Mouse (Mus musculus) hindbrain, embryonic 12.5 days (tissue): ENCODE data around the gene Noxred1. TPM values are rescaled to one million over a fixed set of nuclear protein-coding genes. Genes with fewer than 3 reads are reported as not detected.
"Not testable (repeated sequence)": the region's sequence is repeated elsewhere in the genome, so short reads cannot be mapped to it uniquely, and the experiment has no call there.

Experiments used
- ATAC-seq: fragments of 200-750 bp; cut with Nextera tagmentation; 2 replicates; pipeline ENCODE4 v1.8.0; 2017; ENCODE audit warnings: moderate TSS enrichment; ENCODE audit not compliant: low FRiP score
- H3K27ac ChIP-seq: fragments of 300-500 bp; sonication (generic); 2 replicates; pipeline ENCODE4 v1.5.1; 2016; ENCODE audit warnings: mild to moderate bottlenecking
- H3K27me3 ChIP-seq: fragments of 300-500 bp; sonication (generic); 2 replicates; pipeline ENCODE4 v1.6.1; 2016; ENCODE audit warnings: mild to moderate bottlenecking
- H3K36me3 ChIP-seq: fragments of 300-500 bp; sonication (generic); 2 replicates; pipeline ENCODE4 v1.6.1; 2016; ENCODE audit warnings: mild to moderate bottlenecking
- H3K4me1 ChIP-seq: fragments of 300-500 bp; sonication (generic); 2 replicates; pipeline ENCODE4 v1.6.1; 2016
- H3K4me2 ChIP-seq: fragments of 300-500 bp; sonication (generic); replicated peaks from 2 replicates; pipeline ENCODE4 v1.6.1; 2016; ENCODE audit warnings: mild to moderate bottlenecking
- H3K4me3 ChIP-seq: fragments of 300-500 bp; sonication (generic); 2 replicates; pipeline ENCODE4 v1.5.1; 2016; ENCODE audit warnings: mild to moderate bottlenecking
- H3K9ac ChIP-seq: fragments of 300-500 bp; sonication (generic); 2 replicates; pipeline ENCODE4 v1.6.1; 2016; ENCODE audit warnings: mild to moderate bottlenecking, moderate library complexity
- H3K9me3 ChIP-seq: fragments of 300-500 bp; sonication (generic); replicated peaks from 2 replicates; pipeline ENCODE4 v1.6.1; 2016; ENCODE audit warnings: mild to moderate bottlenecking
- WGBS: fragments of 180-500 bp; shearing (Covaris S2); methylation state at CpG from one replicate; pipeline ENCODE4 v1.1.7; 2016; 5-methylcytosine and 5-hydroxymethylcytosine counted together
- polyA plus RNA-seq: library from polyadenylated mRNA; unstranded; fragments of >200 nt; fragmentation: Nextera tagmentation; extraction: Ambion mirVana; gene quantifications from 2 replicates; pipeline ENCODE4 v1.2.1, GENCODE M21; 2016

The Noxred1 gene
- polyA plus RNA-seq = 1.6 and 1.8 TPM in 2 replicates

DNA sequence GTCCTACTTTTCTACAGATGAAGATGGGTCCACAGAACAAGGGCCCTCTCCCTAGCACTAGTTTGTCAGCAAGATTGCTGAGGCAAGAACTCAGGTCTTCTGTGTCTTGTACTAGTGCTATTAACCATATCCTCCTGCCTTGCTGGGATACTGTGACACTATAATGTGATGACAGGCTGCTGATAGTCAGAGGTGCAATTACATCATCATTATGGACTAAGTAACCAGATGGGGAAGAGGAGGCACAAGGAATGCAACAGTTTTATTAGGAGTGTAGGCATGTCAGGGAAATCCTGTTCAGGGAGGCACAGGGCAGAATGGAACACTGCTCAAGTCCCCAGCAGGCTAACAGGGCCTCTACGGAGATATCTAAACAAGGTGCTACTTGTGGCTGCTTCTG lies at the start of gene Noxred1:
TSS of gene Noxred1 (minus strand) at position 101 of the 400 bp plus-strand sequence.
- Histone ChIP-seq H3K27ac (no peak within 1 kb of the TSS), H3K4me1 (no peaks in the 10 kb centered on the region), H3K36me3 (peaks cover 53% of the 10 kb centered on the region), H3K27me3 (no peaks in the 10 kb centered on the region), H3K4me3 (no peak within 1 kb of the TSS), H3K4me2 (no peak within 1 kb of the TSS), H3K9me3 (no peaks in the 10 kb centered on the region), H3K9ac (no peak within 1 kb of the TSS)
- WGBS = 100% methylated on average over 1 of the region's 1 CpGs
- no peak for ATAC-seq

DNA sequence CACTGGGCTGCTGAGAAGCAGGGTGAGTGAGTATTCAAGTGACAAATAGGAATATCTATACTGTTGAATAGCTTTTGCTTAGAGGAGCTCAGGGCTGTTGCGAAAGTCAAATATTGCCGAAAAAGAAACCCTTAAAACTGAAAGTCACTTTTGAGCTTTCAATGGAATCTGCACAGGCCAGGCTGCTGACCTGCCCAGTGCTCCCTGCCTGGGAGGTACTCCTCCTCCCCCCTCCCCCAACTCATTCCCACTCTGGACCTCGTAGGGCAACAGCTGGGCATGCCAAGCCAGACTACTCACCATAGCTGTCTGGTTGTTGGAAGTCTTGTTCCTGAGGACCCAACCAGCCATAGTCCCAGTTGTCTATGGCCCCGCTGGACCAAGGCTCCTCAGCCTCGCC lies 46.2 kb upstream of the Noxred1 start:
- Histone ChIP-seq H3K4me3 (no peak overlapping the region), H3K9ac (no peak overlapping the region), H3K9me3 (0 out of 2 replicates have a peak, but pooled peaks cover 5% of the 10 kb centered on the region), H3K4me1 (no peaks in the 10 kb centered on the region), H3K27ac (no peak overlapping the region), H3K4me2 (no peak overlapping the region), H3K36me3 (0 out of 2 replicates have a peak, but pooled peaks cover 2% of the 10 kb centered on the region), H3K27me3 (no peaks in the 10 kb centered on the region)
- ATAC-seq = no peak
- 89% methylated on average over 5 of the region's 5 CpGs for WGBS

GRCm38 (mm10) chr12:87284268-87284667 lies 45.7 kb upstream of the Noxred1 start:
- H3K36me3 ChIP-seq = 0 out of 2 replicates have a peak, but pooled peaks cover 2% of the 10 kb centered on the region
- no peak overlapping the region for H3K4me2 ChIP-seq
- H3K4me3 ChIP-seq = no peak overlapping the region
- H3K27me3 ChIP-seq = no peaks in the 10 kb centered on the region
- no peak for ATAC-seq
- 81% methylated on average over 4 of the region's 4 CpGs for WGBS
- H3K4me1 ChIP-seq = no peaks in the 10 kb centered on the region
- H3K9ac ChIP-seq = no peak overlapping the region
- 0 out of 2 replicates have a peak, but pooled peaks cover 5% of the 10 kb centered on the region for H3K9me3 ChIP-seq
- H3K27ac ChIP-seq = no peak overlapping the region

- 66% methylated on average over 7 of the region's 7 CpGs for WGBS
- Histone ChIP-seq H3K27me3 (no peaks in the 10 kb centered on the region), H3K4me1 (peaks cover 1% of the 10 kb centered on the region; the same call in 1 of the 2 replicates), H3K27ac (no peak overlapping the region), H3K9me3 (0 out of 2 replicates have a peak, but pooled peaks cover 5% of the 10 kb centered on the region), H3K4me3 (no peak overlapping the region), H3K9ac (no peak overlapping the region), H3K4me2 (no peak overlapping the region), H3K36me3 (0 out of 2 replicates have a peak, but pooled peaks cover 2% of the 10 kb centered on the region)
- ATAC-seq = no peak
These were observed 45.2 kb upstream of the Noxred1 start for GRCm38 (mm10) chr12:87283706-87284105.

DNA sequence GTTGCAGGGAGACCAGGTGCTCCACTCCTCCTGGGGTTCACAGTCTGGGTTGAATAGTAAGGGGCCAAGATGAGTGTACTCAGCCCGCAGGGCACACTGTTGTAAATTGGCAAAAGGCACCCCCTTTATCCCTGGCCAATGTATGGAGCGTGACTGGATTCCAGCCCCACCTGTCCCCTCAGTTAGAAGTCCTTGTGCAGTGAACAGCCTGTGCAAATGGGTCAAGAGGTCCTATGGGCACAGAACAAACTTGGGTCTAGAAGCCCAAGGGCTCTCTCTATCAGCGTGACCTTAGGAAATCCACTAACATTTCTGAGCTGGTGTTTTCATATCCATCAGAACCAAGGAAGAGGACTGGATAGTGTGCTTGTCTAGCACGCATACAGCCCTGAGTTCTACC lies 44.2 kb upstream of the Noxred1 start:
- WGBS = 92% methylated on average over 4 of the region's 4 CpGs
- H3K4me3 ChIP-seq = no peak overlapping the region
- no peak overlapping the region for H3K4me2 ChIP-seq
- H3K9ac ChIP-seq = no peak overlapping the region
- H3K9me3 ChIP-seq = 0 out of 2 replicates have a peak, but pooled peaks cover 2% of the 10 kb centered on the region
- H3K36me3 ChIP-seq = 0 out of 2 replicates have a peak, but pooled peaks cover 1% of the 10 kb centered on the region
- ATAC-seq = no peak
- H3K27me3 ChIP-seq = no peaks in the 10 kb centered on the region
- H3K4me1 ChIP-seq = peaks cover 7% of the 10 kb centered on the region; the same call in 1 of the 2 replicates
- no peak overlapping the region for H3K27ac ChIP-seq

DNA sequence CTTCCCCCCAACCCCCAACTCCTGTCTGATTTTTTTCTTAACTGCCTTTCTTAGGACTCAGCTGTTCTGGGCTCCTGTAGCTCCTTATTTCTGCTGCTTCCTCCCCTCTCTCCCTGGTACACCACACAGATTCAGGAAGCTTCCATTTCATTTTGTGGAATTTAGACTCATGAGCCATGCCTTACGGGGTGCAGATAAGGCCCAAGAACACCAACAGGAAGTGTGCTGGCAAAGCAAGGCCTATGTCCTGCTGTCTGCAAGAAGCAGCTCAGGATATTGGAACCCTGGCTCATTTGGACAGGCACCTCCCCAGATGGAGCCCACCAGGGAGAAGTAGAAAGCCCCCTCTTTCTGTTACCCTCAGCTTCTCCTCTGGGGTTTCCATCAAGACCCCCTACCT lies 43.2 kb upstream of the Noxred1 start:
- no peak overlapping the region for H3K4me3 ChIP-seq
- 0 out of 2 replicates have a peak, but pooled peaks cover under 1% of the 10 kb centered on the region for H3K36me3 ChIP-seq
- H3K4me2 ChIP-seq = no peak overlapping the region
- peaks cover 7% of the 10 kb centered on the region; the same call in 1 of the 2 replicates for H3K4me1 ChIP-seq
- no peak overlapping the region for H3K27ac ChIP-seq
- WGBS = 81% methylated on average over 1 of the region's 1 CpGs
- no peak overlapping the region for H3K9ac ChIP-seq
- H3K27me3 ChIP-seq = no peaks in the 10 kb centered on the region
- no peaks in the 10 kb centered on the region for H3K9me3 ChIP-seq
- no peak for ATAC-seq

DNA sequence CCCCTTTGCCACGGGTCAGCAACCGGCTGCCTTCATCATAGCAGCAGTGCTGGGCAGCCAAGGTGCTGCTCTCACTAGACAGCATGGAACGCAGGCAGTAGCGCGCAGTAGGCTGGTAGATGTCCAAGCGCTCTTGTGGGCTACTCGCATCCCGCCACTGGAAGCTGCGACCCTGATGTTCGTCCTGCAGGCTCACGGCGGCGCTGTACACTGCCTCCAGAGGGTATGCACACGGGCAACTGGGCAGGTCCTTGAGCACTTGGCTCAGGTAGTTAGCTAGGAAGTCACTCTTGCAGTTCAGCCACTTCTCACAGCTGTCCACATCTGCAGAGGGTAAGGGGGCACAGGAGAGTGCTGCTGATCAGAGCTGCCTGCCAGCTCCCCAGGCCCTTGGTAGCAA lies 41.3 kb upstream of the Noxred1 start:
- Histone ChIP-seq H3K36me3 (peaks cover 20% of the 10 kb centered on the region), H3K4me2 (no peak overlapping the region), H3K9me3 (no peaks in the 10 kb centered on the region), H3K4me1 (peaks cover 7% of the 10 kb centered on the region; the same call in 1 of the 2 replicates), H3K9ac (no peak overlapping the region), H3K4me3 (no peak overlapping the region), H3K27ac (no peak overlapping the region), H3K27me3 (no peaks in the 10 kb centered on the region)
- 0 out of 2 replicates have a peak, but pooled peaks have one; percentile 15 for ATAC-seq
- WGBS = 45% methylated on average over 14 of the region's 14 CpGs

- Histone ChIP-seq H3K36me3 (peaks cover 25% of the 10 kb centered on the region), H3K9me3 (no peaks in the 10 kb centered on the region), H3K27me3 (no peaks in the 10 kb centered on the region), H3K4me1 (peaks cover 7% of the 10 kb centered on the region; the same call in 1 of the 2 replicates), H3K4me3 (no peak overlapping the region), H3K27ac (no peak overlapping the region), H3K9ac (no peak overlapping the region), H3K4me2 (no peak overlapping the region)
- WGBS = 59% methylated on average over 3 of the region's 3 CpGs
- ATAC-seq = no peak
These were observed 40.8 kb upstream of the Noxred1 start for GRCm38 (mm10) chr12:87279350-87279749.

GRCm38 (mm10) chr12:87278118-87278730 lies 39.7 kb upstream of the Noxred1 start:
- Histone ChIP-seq H3K27me3 (no peaks in the 10 kb centered on the region), H3K9ac (no peak overlapping the region), H3K4me2 (0 out of 2 replicates have a peak overlapping the region, but pooled peaks have one; percentile 1), H3K4me3 (no peak overlapping the region), H3K4me1 (peaks cover 7% of the 10 kb centered on the region; the same call in 1 of the 2 replicates), H3K9me3 (no peaks in the 10 kb centered on the region), H3K27ac (no peak overlapping the region), H3K36me3 (peaks cover 35% of the 10 kb centered on the region)
- no peak for ATAC-seq
- WGBS = 16% methylated on average over 6 of the region's 6 CpGs

- 83% methylated on average over 4 of the region's 4 CpGs for WGBS
These were observed 38.7 kb upstream of the Noxred1 start for GRCm38 (mm10) chr12:87277251-87277650.

DNA sequence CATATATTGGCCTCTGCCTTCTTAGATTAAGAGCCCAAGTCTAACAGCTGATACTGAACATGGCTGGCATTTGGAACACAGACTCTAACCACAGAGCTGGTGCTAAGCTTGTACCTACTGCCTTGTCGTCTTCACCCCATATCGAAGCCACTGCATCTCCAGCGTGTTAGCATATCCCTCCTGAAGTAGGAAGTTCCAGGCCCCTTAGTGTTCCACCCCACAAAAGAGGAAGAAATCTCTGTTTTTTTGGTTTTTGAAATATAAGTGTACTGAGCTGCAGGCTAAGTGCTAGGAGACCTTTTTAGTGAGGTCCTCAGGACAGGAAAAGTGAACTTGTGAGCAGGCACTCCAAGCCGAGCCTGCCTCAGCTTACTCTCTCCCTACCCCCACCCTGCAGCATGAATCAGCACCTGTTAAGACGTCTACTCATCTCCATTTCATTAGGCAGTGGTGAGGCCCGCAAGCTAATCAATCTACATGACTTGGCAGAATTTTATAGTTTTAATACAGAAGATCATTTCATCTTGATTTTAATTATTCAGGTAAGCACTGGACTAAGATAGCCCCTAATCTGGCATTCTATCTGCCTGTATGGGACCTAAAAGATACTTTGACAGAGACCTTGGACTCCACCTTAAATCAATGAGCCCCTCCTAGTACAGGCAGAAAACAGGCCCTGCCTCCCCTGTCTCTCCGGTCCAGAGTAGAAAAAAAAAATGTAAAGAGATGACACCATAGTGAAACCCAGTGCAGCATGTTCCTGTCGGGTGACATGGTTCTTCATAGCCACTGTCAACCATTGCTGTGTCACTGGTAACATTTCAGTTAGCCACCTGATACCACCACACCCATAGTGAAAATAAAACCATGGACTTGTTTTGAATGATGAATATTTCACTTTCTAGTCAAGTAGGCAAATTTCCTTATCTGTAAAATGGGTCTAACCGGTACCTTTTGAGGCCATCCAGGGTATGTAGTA lies 36.6 kb upstream of the Noxred1 start:
- peaks cover 66% of the 10 kb centered on the region for H3K36me3 ChIP-seq
- H3K27me3 ChIP-seq = no peaks in the 10 kb centered on the region
- 90% methylated on average over 9 of the region's 9 CpGs for WGBS

More at GRCm38 (mm10) chr12:87277251-87277650, 38.7 kb upstream of the Noxred1 start:
- peaks cover 45% of the 10 kb centered on the region for H3K36me3 ChIP-seq
- not testable (repeated sequence) for H3K9ac ChIP-seq, H3K4me2 ChIP-seq, H3K27me3 ChIP-seq, ATAC-seq, H3K4me3 ChIP-seq, H3K27ac ChIP-seq, H3K4me1 ChIP-seq, H3K9me3 ChIP-seq

DNA sequence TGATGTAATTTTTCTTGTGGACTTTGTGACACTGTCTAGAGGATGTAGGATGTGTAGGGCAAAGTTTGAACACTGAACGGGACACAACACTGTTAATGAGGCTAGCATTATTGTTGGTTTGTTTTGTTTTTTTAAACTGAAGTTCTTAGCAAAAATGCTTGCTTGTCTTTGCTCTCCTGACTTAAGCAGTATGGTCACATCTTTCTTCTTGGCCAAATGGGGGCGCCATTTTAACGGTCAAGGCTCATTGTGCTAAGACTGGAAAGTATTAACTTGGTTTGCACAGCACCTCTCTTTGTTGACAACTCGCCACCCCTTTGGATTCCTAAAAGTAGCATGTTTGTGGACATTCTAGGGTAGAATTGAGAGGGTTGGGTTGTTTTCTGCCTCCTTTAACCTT lies 29.1 kb upstream of the Noxred1 start:
- no peak overlapping the region for H3K27ac ChIP-seq
- peak overlapping the region; percentile 87 for H3K9ac ChIP-seq
- ATAC-seq = no peak
- peak overlapping the region; percentile 75 for H3K4me3 ChIP-seq
- 28% methylated on average over 4 of the region's 4 CpGs for WGBS
- H3K36me3 ChIP-seq = peaks cover 42% of the 10 kb centered on the region
- peak overlapping the region; percentile 73 for H3K4me2 ChIP-seq
- H3K27me3 ChIP-seq = no peaks in the 10 kb centered on the region
- no peaks in the 10 kb centered on the region for H3K9me3 ChIP-seq
- peaks cover 18% of the 10 kb centered on the region for H3K4me1 ChIP-seq

More for the DNA sequence above, 36.6 kb upstream of the Noxred1 start:
- H3K4me1 ChIP-seq = peaks cover 7% of the 10 kb centered on the region; the same call in 1 of the 2 replicates
- no peak overlapping the region for H3K4me3 ChIP-seq
- no peak overlapping the region for H3K9ac ChIP-seq
- H3K4me2 ChIP-seq = no peak overlapping the region
- no peaks in the 10 kb centered on the region for H3K9me3 ChIP-seq
- ATAC-seq = no peak
- H3K27ac ChIP-seq = no peak overlapping the region
